Mouse (Mus musculus) right cerebral cortex, adult 2 months (tissue): ENCODE measurements around the gene Osmr.
"Not testable (repeated sequence)": the region's sequence is repeated elsewhere in the genome, so short reads cannot be mapped to it uniquely, and the experiment has no call there.

Source experiments
- DNase-seq, 2 experiments: peaks; one replicate each; pipeline ENCODE4 v3.0.0; 2021 to 2022; ENCODE audit warnings: low spot score in 2 of 2

Gene Osmr

GRCm38 (mm10) chr15:6861617-6862016, 13.2 kb downstream of the Osmr start:
- no peak for DNase-seq

GRCm38 (mm10) chr15:6859781-6860180, 15.0 kb downstream of the Osmr start:
- DNase-seq, result no peak

- no peak for DNase-seq
Observed at GRCm38 (mm10) chr15:6858871-6859270, 15.9 kb downstream of the Osmr start.

- DNase-seq, result no peak
Observed at GRCm38 (mm10) chr15:6857270-6857905, 17.4 kb downstream of the Osmr start.

- no peak for DNase-seq
Observed at GRCm38 (mm10) chr15:6849851-6850250, 24.9 kb downstream of the Osmr start.

GRCm38 (mm10) chr15:6840199-6840598, 34.6 kb downstream of the Osmr start:
- peak; percentile 13 to 20 for DNase-seq

GRCm38 (mm10) chr15:6815807-6816206, 59.0 kb downstream of the Osmr start:
- DNase-seq, result no peak

- not testable (repeated sequence) for DNase-seq
Observed at GRCm38 (mm10) chr15:6801212-6801611, 73.6 kb downstream of the Osmr start.

- DNase-seq, result no peak
Observed at GRCm38 (mm10) chr15:6792846-6793245, 81.9 kb downstream of the Osmr start.

GRCm38 (mm10) chr15:6791648-6792047, 83.1 kb downstream of the Osmr start:
- DNase-seq, result no peak

GRCm38 (mm10) chr15:6790011-6790410, 84.8 kb downstream of the Osmr start:
- DNase-seq, result no peak

GRCm38 (mm10) chr15:6787236-6787635, 87.5 kb downstream of the Osmr start:
- DNase-seq, result no peak

GRCm38 (mm10) chr15:6786212-6786611, 88.6 kb downstream of the Osmr start:
- DNase-seq, result no peak

- DNase-seq, result no peak
Observed at GRCm38 (mm10) chr15:6772265-6772664, 102.5 kb downstream of the Osmr start.
